1 mouse cellular context compared by ENCODE assay signal in the genomic region with DNA sequence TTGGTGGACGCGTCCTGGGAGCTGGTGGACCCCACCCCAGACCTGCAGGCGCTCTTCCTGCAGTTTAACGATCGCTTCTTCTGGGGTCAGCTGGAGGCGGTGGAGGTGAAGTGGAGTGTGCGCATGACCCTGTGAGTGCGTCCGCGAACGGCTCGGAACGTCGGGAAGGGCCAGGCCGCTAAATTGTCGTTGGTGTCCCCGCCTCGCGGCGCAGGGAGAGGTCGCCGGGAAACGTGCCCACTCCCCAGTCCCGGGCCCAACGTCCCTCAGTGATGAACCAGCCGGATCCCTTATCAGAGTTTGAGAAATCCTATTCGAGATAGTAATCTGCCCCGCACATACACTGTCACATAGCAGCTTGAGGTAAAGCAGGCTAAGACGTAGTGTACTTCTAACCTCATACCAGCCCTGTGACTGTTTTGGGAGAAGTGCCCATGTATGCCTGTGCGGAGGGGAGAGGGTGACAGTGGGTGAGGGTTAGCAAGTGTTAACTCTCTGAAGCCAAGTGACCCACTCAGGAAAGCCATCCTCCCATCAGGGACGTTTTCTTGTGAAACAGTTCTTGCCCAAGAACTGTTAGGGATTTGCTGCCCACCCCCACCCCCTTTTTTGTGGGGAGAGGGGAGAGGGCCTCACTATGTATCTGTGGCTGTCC.
TF ChIP-seq lines count a peak whose summit lies in the region.

No protein-coding gene starts in this region.

TF ChIP-seq in MEL, 35 proteins besides CTCF, POLR2A, EP300 and RAD21 (continued from another document):
- TF ChIP-seq CHD1 (IDR thresholded peaks at IDR 0.05; ENCODE audit: low read depth, low read length) (0 out of 2 replicates have a peak, but pooled peaks have one; percentile 77), GATA1 (IDR thresholded peaks at IDR 0.05; ENCODE audit: low read depth, low read length) (peak; percentile 18; the same call in 1 of the 2 replicates), TBP (IDR thresholded peaks at IDR 0.05; ENCODE audit: low read depth, low read length) (no peak)
